Mouse (Mus musculus) embryonic fibroblast, embryonic 13.5 days (primary cell): ENCODE measurements around the gene Sh3pxd2b.

ENCODE experiments used
- CTCF ChIP-seq: IDR thresholded peaks from 2 replicates; pipeline ENCODE4 v1.5.1; 2011; ENCODE audit warnings: mild to moderate bottlenecking, control low read depth, low read length, moderate library complexity, borderline replicate concordance; ENCODE audit not compliant: insufficient read depth
- POLR2A ChIP-seq: IDR thresholded peaks from 2 replicates; pipeline ENCODE4 v1.6.1; 2011; ENCODE audit warnings: low read depth, mild to moderate bottlenecking, control low read depth, low read length, moderate library complexity

GRCm38 (mm10) chr11:32379910-32380309 is 32.3 kb downstream of the Sh3pxd2b start:
- TF ChIP-seq CTCF (no peak), POLR2A (no peak)
